Mouse (Mus musculus) adrenal gland, postnatal 25 days (tissue): Measurements from ENCODE around the gene U2surp. TPM values are rescaled to one million over a fixed set of nuclear protein-coding genes. Genes with fewer than 3 reads are reported as not detected.

Experiments used
- DNase-seq: peaks from one replicate; pipeline ENCODE4 v3.0.0; 2021; ENCODE audit warnings: mixed read lengths
- long read RNA-seq: library from polyadenylated mRNA; stranded (forward); transcript quantifications from one replicate; pipeline ENCODE4 v2.0.0, GENCODE M21; 2021
- total RNA-seq: library from RNA; stranded (reverse); gene quantifications from 2 replicates; pipeline ENCODE4 v1.2.3, GENCODE M21; 2021

U2surp gene
- 63.2 and 63.6 TPM in 2 replicates for total RNA-seq
- long read RNA-seq, partial matches to known transcripts: 7 of 8 reads
- long read RNA-seq, other reads (novel, unspliced or antisense): 1 of 8 reads

DNA sequence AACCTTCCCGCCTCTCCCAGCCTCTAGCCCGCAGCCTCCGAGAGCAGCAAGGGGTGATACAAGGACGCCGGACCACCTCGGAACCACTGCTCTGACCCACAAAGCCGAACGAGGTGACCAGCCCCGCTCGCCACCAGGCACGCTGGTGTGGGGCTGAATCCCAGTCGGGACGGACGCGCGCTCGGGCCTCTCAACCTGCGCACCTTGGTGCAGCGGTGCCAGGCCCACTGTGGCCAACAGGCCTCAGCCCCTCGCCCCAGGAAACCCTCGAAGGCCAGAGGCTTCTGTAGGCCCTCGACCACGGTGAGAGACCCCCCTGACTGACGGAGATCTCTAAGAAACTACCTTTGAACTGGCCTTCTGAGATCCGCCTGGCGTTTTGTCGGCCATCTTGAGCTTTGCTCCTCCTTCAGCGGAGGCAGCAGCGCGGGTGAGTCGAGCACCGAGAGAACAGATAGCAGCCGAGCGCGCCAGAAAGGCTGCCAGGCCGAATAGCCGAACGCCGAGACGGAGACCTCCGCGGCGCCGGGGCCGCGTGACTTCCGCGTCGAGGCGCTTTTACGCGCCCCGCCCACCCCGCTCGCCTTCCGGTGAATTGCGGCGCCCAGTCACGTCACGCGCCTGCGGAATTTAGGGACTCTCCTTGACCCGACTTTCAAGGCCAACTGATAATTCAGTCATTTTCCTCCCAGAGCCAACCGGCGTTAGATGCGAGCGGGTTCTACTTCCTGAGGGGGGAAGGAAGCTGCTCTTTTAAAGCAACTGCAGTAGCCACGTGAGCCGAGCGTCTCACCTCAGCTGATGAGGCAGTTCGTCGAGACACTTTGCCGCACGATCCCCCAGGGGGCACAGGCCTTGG is at the start of gene U2surp:
Gene U2surp, minus strand, starts transcription at position 525 of the 859 bp plus-strand sequence.
- DNase-seq: peak; percentile 96

GRCm38 (mm10) chr9:95559936-95560735 is 48.3 kb upstream of the U2surp start:
- DNase-seq: peak; percentile 30

GRCm38 (mm10) chr9:95559059-95559935 is 47.5 kb upstream of the U2surp start, which contains the start of gene Paqr9:
Gene Paqr9, plus strand, starts transcription at chr9:95559657.
- DNase-seq: peak; percentile 60

- no peak for DNase-seq
These were observed 46.9 kb upstream of the U2surp start for GRCm38 (mm10) chr9:95558726-95559058.

GRCm38 (mm10) chr9:95557722-95558121 is 45.9 kb upstream of the U2surp start:
- no peak for DNase-seq

GRCm38 (mm10) chr9:95556067-95556512 is 44.3 kb upstream of the U2surp start:
- no peak for DNase-seq

- DNase-seq: no peak
These were observed 43.5 kb upstream of the U2surp start for GRCm38 (mm10) chr9:95555233-95555740.

DNA sequence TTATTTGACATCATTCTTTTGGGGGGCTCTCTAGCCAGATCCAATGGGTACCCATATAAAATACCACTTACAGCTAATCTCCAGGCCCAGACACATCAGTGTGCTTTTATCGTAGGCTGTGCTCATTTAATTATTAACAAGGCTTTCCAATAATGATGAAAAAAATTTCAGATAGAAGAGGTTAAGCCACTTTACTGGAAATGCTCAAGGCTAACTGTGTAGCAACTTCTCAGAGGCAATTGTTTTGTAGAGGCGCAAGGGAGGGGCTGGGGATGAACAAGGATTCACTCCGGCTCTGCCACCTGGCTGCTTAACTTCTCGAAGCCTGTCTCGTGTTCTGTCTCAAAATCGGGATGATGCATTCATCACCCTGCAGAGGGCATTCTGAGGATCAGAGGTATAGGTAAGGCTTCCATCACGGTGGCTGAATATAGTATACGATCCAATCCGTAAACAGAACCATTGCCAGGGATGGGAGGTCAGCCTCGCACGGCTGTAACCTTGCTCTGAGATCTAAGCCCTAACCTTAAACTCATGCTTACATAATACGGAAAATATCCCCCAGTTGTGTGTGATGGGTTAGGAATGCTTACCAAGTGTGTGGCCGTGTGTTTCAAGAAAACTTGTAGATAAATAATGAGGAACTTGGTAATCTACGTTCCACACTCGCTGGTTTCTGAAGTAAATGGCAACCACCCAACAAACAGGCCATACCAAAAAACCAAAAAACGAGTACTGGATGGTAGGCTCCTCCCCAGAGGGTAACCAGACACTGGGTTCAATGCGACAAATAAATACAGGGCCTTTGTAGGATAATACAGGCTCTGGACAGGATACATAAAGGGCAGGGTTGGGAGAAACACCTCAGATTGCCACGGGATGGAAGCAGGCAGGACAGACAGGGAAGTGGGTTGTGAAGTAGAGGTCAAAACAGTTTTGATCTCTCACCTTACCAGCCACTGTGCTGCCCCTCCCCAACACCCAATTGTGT is 42.7 kb upstream of the U2surp start:
- DNase-seq: no peak

DNA sequence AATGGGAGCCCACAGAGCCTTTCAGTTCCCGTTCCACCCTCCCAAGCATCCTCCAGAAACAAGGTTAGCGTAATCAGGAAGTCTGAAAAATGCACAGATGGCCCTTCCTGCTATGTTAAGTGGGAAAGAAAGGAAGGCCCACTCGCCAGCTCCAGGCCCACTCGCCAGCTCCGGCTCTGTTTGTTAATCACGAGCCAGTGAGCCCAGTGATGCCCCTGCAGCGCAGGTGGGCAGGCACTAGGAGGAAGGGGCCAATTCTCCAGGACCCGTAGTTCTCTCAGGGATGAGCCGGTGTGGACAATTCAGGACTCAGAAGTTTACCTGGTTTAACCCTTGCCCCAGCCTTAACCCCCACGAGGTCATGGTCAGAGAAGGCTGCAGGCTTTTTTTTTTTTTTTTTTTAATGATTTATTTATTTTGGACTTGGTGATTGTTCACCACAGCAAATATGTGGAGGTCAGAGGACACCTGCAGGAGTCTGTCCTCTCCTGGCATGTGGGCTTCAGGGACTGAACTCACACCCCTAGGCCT is 40.4 kb upstream of the U2surp start:
- no peak for DNase-seq

DNA sequence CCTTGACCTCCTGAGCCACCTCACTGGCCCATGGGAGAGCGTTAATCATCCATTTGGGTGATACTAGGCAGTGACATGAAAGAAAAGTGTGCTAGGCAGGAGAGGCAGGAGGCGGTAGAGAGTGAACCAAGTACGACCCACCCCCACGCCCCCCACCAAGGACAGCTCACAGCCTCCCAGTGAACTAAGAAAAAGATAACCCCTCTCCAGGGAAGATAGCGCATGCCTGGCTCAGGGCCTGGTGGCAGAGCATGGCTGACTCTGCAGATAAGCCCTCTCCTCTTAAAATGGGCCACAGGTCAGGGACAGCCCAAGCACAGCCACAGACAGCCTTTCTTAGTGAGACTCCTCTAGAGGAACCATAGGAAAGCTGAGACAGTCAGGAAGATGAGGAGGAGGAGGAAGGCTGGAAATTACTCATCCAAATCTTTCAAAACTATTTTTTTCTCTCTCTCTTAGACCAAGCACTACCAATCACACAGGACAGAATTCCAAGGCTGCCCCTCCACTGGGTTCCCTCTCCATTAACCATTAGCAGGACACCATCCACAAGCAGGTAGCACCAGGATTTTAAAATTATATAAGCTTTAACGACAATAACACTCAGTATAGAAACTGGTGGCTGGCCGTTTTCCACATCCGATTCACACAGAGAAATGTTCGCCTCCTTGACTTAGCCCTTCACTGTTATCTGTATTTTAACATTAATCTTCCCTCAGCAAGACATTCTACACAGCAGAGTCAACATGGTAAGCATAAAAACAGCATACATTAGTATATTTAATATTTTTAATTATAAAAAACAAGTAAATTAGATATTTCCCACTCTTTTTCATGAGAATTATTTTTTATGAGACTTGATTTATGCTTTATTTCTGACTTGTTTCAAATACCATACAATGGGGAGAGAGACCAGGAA is 39.3 kb upstream of the U2surp start:
- peak; percentile 16 for DNase-seq

GRCm38 (mm10) chr9:95549626-95550411 is 38.0 kb upstream of the U2surp start:
- DNase-seq: no peak

- peak; percentile 41 for DNase-seq
These were observed 34.9 kb upstream of the U2surp start for GRCm38 (mm10) chr9:95546679-95547078.

- DNase-seq: no peak
These were observed 32.8 kb upstream of the U2surp start for GRCm38 (mm10) chr9:95544598-95544997.

- DNase-seq: no peak
These were observed 30.7 kb upstream of the U2surp start for GRCm38 (mm10) chr9:95542475-95542874.

- DNase-seq: no peak
These were observed 30.0 kb upstream of the U2surp start for GRCm38 (mm10) chr9:95541650-95542432.

DNA sequence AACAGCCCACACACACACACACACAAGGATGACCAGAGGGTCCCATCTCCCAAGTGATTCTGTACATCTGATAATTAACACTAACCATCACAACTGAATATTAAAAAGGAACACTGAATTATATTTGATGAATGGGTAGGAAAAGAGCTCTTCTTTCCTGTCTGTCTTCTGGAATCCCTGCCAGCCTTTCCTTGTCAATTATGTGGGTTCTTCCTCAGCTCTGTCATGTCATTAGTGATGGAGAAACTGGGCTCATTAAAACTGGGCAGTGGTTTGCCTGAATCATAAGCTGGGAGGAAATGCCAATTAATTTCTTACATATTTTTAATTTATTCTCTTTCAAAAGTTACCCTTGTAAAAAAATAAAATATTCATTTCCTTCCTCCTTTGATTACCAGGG is 29.4 kb upstream of the U2surp start:
- no peak for DNase-seq

GRCm38 (mm10) chr9:95540487-95540886 is 28.7 kb upstream of the U2surp start:
- DNase-seq: peak; percentile 76
